Mouse (Mus musculus): ENCODE results near the gene Gm4216. TPM values are rescaled to one million over a fixed set of nuclear protein-coding genes. Genes with fewer than 3 reads are reported as not detected.
"Not testable (repeated sequence)": the region's sequence is repeated elsewhere in the genome, so short reads cannot be mapped to it uniquely, and the experiment has no call there.

Gm4216 gene
- not detected in 2 replicates for polyA plus RNA-seq (2012)

DNA sequence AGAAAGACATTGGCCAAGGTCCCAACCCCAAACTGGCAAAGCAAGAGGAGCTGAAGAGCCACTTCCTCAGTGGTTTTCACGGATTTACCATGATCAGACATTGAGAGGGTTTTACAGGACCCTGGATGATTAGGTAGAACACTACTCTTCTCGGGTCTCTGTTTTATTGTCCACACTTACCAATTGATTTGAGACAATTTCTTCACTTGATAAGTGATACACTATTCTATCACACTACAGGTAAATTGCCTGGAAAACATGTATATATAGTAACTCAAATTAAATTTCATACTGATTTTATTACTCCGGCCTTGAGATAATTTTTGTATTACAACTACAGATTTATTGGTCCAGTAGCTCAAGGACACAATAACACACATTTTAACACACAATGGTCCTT is at the start of gene Gm4216:
TSS of gene Gm4216 (minus strand) at position 101 of the 400 bp plus-strand sequence.
- TF ChIP-seq GATA1 (IDR thresholded peaks at IDR 0.05; ENCODE audit: low read length), result not testable (repeated sequence)

DNA sequence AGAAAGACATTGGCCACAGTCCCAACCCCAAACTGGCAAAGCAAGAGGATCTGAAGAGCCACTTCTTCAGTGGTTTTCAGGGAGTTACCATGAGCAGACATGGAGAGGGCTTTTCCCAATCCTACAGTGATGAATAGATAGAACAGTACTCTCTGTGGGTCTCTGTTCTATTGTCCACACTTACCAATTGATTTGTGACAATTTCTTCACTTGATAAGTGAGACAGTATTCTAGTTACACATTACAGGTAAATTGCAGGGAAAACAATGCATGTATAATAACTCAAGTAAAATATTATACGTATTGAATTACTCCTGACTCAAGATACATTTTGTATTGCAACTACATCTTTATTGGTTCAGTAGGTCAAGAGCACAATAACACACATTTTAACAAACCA is 47.6 kb upstream of the Gm4216 start, which contains the start of gene Gm8720:
TSS of gene Gm8720 (minus strand) at position 101 of the 400 bp plus-strand sequence.
- not testable (repeated sequence) for TF ChIP-seq GATA1 (IDR thresholded peaks at IDR 0.05; ENCODE audit: low read length)

DNA sequence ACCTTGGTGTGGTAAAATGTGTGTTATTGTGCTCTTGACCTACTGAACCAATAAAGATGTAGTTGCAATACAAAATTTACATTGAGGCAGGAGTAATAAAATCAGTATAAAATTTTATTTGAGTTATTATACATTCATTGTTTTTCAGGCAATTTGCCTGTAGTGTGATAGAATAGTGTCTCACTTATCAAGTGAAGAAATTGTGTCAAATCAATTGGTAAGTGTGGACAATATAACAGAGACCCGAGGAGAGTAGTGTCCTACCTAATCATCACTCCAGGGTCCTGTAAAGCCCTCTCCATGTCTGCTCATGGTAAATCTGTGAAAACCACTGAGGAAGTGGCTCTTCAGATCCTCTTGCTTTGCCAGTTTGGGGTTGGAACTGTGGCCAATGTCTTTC is 35.5 kb upstream of the Gm4216 start, which contains the start of gene Vmn1r163:
TSS of gene Vmn1r163 (plus strand) at position 301 of the 400 bp plus-strand sequence.
- not testable (repeated sequence) for TF ChIP-seq GATA1 (IDR thresholded peaks at IDR 0.05; ENCODE audit: low read length)

DNA sequence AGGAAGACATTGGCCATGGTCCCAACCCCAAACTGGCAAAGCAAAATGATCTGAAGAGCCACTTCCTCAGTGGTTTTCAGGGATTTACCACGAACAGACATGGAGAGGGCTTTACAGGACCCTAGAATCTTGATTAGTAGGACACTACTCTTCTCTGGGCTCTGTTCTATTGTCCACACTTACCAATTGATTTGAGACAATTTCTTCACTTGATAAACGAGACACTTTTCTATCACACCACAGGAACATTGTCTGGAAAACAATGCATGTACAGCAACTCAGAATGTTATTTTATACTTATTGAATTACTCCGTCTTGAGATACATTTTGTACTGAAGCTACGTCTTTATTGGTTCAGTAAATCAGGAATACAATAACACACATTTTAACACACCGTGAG is 35.1 kb downstream of the Gm4216 start, which contains the start of gene Gm4214:
TSS of gene Gm4214 (minus strand) at position 101 of the 400 bp plus-strand sequence.
- not testable (repeated sequence) for TF ChIP-seq GATA1 (IDR thresholded peaks at IDR 0.05; ENCODE audit: low read length)

Other genes with a start within 250 kb of the Gm4216 start
- not detected in 2 replicates for gene Vmn1r158, start 229.1 kb downstream of the Gm4216 start, polyA plus RNA-seq (2012)
- gene Vmn1r159, start 176.3 kb downstream of the Gm4216 start, polyA plus RNA-seq (2012), result not detected in 2 replicates
- not detected in 2 replicates for gene Vmn1r160, start 148.7 kb downstream of the Gm4216 start, polyA plus RNA-seq (2012)
- not detected in 2 replicates for gene Gm4214, start 35.2 kb downstream of the Gm4216 start, polyA plus RNA-seq (2012)
- not detected in 2 replicates for gene Vmn1r163, start 35.6 kb upstream of the Gm4216 start, polyA plus RNA-seq (2012)
- gene Gm8720, start 47.5 kb upstream of the Gm4216 start, polyA plus RNA-seq (2012), result not detected in 2 replicates
- gene Gm10662, start 124.6 kb upstream of the Gm4216 start, polyA plus RNA-seq (2012), result not detected in 2 replicates
- gene Vmn1r165, start 197.4 kb upstream of the Gm4216 start, polyA plus RNA-seq (2012), result not detected in 2 replicates
- gene Vmn1r166, start 231.8 kb upstream of the Gm4216 start, polyA plus RNA-seq (2012), result not detected in 2 replicates